Mouse (Mus musculus) retina, embryonic 14.5 days (tissue): ENCODE results near the gene Myo1f.
"Not testable (repeated sequence)": the region's sequence is repeated elsewhere in the genome, so short reads cannot be mapped to it uniquely, and the experiment has no call there.

Source experiments
- DNase-seq: peaks from one replicate; pipeline ENCODE4 v3.0.0-alpha.2; 2015; ENCODE audit warnings: low spot score

The Myo1f gene

DNA sequence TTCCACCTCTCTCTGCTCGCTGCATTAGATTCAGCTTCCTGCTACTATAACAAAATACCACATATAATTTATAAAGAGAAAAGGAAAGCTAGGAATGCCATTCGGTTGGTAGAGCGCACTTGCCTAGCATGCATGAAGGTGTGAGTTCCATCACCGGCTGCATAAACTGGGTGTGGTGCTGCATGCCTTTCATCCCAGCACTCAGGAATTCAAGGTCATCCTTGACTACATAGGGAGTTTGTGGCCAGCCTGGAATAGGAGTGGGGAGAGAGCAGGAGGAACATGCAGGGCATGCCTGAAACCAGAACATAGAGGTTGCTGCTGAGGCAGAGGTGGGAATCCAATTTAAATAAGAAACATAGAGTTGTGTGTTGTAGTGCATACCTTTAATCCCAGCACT, 28.6 kb downstream of the Myo1f start:
- DNase-seq: no peak

DNA sequence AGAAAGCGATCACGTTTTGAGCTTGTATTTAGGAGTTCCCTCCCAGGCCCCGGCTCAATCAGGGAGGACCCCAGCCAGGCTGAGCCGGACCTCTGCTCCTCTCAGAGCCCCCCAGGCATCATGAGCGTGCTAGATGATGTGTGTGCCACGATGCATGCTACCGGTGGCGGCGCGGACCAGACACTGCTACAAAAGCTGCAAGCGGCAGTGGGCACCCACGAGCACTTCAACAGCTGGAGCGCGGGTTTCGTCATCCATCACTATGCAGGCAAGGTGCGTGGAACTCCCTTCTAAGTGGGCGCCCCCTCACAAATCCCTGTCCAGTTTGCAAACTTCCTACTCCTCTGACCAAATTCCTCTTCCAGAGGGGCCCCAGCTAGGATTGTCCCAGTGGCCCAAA, 30.5 kb downstream of the Myo1f start:
- no peak for DNase-seq

DNA sequence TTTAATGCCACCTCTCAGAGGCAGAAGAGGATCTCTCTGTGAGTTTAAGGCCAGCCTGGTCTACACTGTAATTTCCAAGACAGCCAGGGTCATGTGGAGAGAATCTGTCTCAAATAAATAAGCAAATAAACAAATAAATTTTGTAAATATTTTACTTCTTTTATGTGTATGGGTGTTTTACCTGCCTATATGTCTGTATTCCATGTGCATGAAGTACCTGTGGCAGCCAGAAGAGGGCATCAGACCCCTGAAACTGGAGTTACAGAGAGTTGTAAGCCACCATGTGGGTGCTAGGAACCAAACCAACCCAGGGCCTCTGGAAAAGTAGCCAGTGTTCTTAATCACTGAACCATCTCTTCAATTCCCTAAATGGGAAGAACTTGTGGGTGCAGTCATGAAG, 41.8 kb downstream of the Myo1f start:
- DNase-seq: no peak

DNA sequence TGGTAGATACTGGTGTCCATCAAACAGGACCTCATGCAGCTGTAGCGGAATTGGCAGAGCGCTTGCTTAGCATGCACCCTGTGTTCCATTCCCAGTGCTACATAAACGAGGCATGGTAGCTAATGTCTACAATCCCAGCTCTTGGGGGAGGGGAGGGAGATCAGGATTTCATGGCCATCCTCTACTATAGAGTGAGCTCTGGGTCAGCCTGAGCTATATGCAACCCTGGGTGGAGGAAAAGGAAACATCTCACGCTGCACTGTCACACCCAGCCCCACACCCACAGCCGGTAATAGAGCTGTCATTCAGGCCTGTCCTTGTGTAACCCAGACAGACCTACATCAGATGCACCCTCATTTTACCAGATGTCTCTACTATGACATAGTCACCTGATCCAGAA, 43.0 kb downstream of the Myo1f start:
- DNase-seq: no peak

DNA sequence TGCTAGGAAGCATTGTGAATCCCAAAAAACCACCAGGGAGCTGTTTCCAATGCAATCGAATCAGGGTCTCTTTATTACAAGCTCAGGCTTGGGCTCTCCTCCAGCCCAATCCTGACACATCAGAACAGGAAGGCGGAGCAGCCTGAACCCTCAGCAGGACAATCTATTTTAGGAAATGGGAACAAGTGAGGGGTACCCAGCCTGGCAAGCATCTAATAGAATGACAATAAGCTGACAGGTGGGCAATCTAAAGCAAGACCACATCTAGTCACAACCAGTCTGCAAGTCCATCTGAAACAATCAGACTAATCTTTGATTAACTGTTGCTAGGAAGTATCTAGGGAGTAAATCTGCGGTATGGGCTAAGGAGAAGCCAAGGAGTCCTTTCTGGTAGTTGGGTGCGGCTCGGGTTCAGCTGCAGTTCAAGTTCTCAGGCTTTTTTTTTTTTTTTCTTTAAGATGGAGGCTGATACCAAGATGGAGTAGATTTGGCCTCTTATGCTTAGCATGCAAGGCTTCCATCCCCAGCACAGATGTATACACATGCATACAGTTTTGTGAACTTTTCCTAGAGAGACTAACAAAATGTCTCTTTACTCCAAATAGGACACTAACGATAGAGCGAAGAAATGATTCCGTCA, 44.4 kb downstream of the Myo1f start:
- no peak for DNase-seq

DNA sequence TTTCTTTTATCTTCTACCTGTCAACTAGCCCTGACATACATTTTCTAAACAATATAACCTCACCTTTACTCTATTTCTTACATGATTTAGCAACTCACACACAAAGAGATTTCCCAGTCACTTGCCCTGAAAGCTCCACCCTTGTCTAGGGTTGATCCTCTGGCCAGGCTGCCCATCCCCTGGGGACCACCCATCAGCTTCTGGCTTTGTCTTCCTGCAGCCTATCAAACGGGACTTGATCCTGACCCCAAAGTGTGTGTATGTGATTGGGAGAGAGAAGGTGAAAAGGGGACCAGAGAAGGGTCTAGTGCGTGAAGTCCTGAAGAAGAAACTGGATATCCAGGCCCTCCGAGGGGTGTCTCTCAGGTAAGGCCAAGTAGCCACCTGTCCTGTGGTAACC, 45.3 kb downstream of the Myo1f start:
- no peak for DNase-seq

DNA sequence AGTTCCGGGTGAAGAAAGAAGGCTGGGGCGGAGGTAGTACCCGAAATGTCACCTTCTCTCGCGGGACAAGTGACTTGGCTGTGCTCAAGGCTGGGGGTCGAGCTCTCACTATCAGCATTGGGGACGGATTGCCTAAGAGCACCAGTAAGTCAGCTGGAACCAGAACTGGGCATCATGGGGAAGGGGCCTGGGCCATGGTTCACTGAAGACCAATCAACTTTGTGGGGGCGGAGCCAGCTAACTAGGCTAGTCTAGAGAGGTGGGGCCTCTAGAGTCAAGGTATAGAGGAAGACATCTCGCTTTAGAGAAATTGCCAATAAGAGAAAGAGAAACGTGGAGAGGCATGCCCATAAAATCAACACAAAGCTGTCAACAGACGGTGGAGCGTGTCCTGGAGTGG, 46.4 kb downstream of the Myo1f start:
- no peak for DNase-seq

DNA sequence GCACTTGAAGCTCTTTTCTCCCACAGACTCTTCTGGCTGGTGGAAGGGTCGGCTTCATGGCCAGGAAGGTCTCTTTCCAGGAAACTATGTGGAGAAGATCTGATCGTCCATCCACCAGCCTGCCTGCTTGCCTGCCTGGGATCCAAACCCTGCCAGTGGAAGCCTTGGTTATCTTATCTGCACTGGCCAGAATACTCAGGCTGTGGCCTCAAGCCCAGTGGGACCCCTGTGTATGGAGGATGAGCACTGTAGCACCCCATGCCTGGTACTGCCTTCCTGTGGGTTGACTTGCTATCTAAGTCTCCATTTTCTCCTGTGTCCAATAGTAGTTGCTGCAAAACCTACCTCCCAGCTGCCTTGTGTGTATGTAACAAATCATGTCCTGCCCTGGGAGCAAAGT, 51.8 kb downstream of the Myo1f start:
- no peak for DNase-seq

DNA sequence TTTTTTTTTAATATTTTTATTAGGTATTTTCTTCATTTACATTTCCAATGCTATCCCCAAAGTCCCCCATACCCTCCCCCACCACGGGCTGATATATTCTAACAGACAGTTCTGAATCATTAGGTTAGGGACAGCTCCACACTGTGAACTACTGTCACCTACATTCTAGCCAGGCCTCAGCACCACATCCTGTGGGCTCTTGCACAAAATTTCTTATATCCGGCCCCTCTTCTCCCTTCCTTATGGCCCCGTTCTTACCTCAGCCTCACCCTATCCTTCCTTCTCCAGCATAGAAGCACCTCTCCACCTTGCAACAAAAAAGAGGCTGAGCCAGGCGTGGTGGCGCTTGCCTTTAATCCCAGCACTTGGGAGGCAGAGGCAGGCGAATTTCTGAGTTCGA, 55.0 kb downstream of the Myo1f start:
- no peak for DNase-seq

DNA sequence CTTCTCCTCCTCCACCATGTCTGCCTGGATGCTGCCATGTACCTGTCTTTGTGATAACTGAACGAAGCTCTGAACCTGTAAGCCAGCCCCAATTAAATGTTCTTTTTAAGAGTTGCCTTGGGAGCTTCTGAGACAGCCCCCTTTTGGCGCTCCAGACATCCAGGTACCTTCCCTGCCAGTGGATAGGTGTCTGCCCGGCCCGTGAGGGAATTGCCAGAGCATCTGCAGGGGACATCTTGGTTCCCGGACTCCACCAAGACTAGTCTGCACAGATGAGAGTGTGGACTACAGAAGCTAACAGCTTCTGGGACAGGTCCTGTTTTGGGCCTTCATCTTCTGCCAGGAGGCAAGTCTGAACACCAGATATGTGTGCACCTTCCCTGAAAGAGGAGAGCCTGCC, 58.2 kb downstream of the Myo1f start:
- DNase-seq: not testable (repeated sequence)

DNA sequence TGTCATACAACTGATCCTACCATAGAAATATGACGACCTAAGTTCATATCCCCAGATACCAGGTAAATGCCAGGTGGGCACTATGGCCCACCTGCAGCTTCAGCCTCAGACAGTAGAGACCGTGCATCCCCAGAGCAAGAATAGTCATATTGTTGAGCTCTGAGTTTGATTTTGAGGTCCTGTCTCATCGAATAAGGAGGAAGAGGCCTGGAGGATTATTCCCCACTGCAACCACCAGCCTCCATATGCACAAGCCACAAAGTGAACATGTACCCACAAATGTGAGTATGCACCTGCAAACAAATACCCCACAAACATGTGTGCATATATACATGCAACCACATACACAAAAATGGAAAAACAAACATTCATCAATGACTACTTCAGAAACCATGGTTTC, 71.8 kb downstream of the Myo1f start:
- DNase-seq: no peak

DNA sequence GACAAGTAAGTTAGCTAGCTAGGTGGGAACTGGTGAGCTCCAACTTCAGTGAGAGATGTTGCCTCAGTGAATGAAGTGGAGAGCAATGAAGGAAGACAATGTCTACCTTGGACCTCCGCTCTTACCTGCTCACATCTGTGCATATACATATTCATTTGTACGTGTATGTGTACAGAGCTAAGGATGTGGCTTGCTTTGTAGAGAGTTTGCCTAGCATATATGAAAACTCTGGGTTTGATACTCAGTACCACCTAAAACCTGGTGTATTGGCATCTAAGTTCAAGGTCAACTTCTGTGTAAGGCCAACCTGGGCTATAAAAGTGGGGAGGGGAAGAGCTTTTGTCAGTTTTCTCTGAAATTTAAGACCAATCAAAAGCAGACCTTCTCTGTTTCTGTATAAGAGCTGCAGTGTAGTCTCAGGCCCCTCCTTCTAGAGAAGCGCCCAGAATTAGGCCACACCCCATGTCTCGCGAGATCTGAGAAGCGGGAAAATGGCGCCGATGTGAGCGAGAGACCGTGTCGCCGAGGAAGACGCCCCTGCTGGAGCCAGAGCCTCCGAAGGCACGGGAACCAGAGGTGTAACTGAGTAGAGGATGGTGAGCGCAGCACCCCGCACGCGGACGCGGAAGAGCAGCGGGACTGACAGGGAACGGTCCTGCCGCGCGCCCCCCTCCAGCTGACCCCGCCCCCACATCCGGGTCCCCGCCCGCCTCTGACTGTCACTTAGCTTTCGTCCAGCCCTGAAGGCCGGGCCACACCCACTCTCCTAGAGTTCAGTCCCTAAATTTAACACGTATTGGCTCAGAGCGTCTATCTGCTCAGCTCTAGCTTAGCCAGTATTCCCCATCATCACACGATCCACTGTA, 73.3 kb downstream of the Myo1f start, which contains the start of gene Zfp414:
TSS of gene Zfp414 (plus strand) at position 470 of the 866 bp plus-strand sequence.
- DNase-seq: peak; percentile 96

DNA sequence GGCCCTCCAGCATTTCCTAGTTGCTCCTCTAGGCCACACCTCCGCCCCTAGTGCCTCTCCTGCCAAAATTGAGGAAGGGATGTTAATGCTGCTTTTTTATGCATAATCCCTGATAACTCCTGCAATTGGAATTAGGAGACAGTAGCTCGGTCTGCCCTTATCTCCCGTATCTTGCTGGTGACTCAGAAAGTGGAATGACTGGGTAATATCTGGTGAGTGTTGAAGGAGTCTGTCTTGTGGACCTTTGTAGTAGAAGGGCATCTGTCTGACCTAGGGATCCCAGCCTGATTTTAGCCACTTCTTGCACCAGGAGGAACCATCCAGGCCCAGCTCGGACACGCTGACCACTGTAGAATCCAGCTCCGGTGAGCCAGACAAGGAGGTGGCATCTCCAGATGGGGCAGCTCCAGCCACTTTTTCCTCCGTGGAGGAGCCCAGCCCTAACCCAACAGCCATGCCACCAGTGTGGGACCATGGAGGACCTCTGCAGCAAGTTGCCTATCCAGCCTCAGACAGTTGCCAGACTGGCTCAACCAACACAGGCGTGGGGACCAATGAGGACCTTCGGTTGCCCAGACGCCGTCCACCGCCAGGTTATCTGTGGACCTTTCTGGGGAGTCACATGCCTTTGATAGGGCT, 74.1 kb downstream of the Myo1f start:
- DNase-seq: no peak

DNA sequence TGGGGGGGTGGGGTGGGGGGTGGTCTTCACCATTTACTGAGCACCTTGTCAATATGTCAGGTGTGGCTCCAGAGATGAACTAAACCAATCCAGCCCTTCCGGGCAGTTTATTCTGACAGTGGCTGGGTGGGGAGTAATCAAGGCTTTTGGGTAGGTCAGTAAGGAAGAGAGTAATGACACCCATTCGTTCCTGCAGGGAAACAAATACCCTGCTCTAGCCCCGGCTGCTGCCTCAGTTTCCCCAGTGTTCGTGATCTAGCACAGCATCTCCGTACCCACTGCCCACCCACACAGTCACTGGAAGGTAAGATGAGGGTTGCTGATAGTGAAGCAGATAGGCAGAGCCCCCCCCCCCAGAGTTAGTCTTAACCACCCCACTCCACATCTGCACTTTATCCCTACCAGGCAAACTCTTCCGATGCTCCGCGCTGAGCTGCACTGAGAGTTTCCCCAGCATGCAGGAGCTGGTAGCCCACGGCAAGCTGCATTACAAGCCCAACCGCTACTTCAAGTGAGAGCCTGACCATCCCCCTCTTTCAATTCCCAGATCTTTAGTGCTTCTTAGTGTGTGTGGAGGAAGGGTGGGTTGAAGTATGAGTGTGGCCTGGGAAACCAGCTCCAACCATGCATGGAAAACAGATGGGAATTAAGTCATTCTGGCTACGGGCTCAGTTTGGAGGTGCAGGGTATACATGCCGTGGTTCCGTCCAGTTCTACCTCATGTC, 74.8 kb downstream of the Myo1f start:
- no peak for DNase-seq

DNA sequence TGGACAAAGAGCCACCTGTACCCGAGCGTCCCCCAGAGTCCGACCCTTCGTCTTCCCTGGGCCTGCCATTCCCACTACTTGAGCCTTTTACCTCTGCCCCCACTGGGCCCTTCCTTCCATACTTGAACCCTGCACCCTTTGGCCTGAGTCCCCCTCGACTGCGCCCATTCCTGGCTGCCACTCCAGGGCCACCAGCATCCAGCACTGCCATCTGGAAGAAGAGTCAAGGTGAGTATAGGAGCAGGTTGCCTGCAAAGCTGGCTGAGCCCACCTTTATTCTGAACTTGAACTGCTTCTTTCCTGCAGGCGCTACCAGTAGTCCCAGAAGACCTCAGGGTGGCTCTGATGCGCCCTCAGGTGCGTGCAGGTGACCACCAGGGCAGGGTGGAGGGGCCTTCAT, 75.7 kb downstream of the Myo1f start:
- DNase-seq: no peak

DNA sequence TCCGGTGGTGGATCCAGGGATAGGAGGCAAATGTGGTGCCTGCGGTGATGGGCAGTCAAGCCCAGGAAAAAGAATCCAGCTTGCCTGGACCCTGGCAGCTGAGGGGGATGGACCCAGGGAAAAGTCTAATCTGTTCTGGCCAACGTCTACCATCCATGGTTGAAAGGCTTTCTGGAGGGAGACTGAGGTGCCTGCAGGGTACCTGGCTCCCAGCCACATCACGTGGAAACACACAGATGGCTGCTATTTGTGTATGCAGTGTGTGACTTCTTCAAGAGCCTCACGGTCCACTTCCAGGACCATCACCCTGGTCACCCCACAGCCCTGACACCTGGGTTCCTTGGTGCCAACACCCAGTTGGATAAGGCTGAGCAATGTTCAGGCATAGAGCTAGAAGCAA, 76.3 kb downstream of the Myo1f start:
- no peak for DNase-seq

DNA sequence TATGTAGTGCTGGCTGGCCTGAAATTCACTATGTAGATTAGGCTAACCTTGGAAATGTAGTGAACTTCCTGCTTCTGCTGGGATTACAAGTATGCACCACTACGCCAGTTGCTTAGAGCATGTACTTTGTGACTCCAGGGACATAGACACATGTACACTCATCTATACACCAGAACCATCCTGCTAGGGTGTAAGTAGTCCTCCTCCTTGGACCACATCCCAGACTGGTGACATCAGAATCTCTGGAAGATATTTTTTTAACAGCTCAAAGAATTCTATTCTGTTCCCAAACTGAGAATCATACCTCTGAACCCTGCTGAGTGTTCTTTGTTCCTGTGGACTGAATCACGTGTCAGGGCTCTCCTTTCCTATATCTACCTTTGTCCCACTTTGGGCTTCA, 81.5 kb downstream of the Myo1f start:
- no peak for DNase-seq

DNA sequence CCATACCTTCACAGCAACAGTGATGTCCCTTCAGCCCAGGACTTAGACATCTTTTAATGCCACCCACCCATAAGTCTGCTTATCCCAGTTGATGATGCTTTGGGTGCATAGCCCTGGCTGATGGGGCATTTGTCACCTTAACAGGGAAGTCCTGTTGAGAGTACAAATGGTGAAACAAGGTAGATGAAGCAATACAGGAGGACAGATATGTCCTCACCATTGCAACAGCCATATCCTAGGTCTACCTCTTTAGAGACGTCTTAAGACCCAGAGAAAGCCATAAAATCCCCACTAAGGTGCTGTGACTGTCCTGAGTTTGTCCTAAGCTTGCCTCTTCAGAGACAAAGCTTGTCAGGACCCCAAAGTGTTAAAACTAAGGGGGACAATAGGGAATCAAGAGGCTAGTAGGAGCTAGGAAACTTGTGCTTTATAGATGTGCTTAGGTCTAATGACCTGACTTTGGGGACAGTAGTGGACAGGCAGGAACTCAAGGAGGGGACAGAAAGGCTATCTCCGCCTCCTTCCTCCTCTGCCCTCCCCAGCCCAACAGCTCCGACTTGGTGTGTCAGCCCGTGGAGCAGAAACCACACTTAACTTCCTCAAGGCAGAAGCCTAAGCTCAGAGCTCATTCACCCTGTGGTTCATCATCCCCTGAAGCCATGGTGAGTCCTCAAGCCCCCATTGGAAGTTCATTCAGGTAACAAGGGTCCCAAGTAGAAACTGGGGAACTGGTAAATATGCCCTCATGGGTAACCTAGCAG, 82.2 kb downstream of the Myo1f start, which contains the start of gene Pram1:
TSS of gene Pram1 (plus strand) at position 541 of the 761 bp plus-strand sequence.
- no peak for DNase-seq

DNA sequence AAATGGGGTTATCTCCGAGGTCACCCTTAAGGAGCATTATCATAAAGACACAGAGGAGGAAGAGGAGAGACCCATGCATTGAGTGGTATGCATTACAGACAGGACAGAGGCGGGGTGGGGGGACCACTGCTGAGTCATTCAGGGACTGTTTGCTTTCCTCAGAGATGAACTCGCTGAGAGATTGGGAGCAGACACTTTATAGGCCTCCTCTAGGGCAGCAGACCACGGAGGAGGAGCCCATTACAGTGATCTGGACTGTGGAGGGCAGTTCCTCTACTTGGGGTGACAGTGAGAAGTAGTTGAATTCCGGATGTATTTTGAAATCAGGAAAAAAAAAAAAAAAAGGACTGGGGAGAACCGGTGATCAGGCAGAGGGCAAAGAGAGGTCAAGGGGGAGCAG, 84.2 kb downstream of the Myo1f start:
- no peak for DNase-seq

DNA sequence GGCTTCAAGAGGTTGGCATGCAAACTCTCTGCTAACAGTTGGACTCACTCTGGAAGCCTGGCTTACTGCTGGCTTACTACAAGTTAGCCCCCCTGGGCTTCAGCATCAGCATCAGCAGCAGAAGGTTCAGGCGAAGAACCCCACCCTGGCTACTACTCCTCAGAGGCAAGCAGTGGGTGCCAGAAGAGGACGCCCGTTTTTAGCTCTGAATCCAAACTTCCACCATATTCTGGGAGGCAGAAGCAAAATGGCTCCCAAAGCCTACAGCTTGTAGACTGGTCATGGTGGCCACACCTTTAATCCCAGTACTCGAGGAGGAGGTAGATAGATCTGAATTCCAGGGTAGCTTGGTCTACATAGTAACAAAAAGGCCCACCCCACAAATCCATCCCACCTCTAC, 88.6 kb downstream of the Myo1f start:
- no peak for DNase-seq

DNA sequence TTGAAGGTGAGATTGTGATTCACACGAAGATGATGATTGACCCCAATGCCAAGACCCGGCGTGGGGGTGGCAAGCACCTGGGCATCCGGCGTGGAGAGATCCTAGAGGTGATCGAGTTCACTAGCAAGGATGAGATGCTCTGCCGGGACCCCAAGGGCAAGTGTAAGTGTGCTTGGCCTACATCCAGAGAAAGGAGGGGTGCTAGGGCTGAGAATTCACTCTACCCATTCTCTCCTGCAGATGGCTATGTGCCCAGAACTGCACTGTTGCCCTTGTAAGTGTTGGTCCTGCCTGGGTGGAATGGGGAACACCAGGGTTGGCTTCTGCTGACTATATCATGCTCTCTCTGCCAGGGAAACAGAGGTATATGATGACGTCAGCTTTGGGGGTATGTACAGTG, 89.6 kb downstream of the Myo1f start:
- DNase-seq: no peak
